Mouse (Mus musculus) MEL (cell line): Measurements from ENCODE around the gene Gm20671. TPM values are rescaled to one million over a fixed set of nuclear protein-coding genes. Genes with fewer than 3 reads are reported as not detected.

Experiments
- DNase-seq: peaks from one replicate; pipeline ENCODE4 v3.0.0; 2011; ENCODE audit warnings: low read depth, low spot score
- H3K27ac ChIP-seq: 2 replicates; pipeline ENCODE4 v1.5.1; 2012; ENCODE audit warnings: low read depth, mild to moderate bottlenecking, control low read depth, low read length, moderate library complexity; ENCODE audit not compliant: control insufficient read depth
- H3K27me3 ChIP-seq, 2 experiments: fragments of 150-350 bp in 1 of 2; sonication (generic) in 1 of 2; 2 replicates each; pipeline ENCODE4 v1.6.1; 2012; ENCODE audit warnings: low read length in 2 of 2, mild to moderate bottlenecking in 2 of 2, improper control_type of control experiment in 1 of 2, moderate library complexity in 1 of 2; ENCODE audit not compliant: insufficient read depth in 2 of 2, control insufficient read depth in 1 of 2
- H3K36me3 ChIP-seq, 2 experiments: 2 replicates each; pipeline ENCODE4 v1.6.1; 2012 to 2014; ENCODE audit warnings: low read length in 2 of 2, improper control_type of control experiment in 1 of 2, inconsistent platforms in 1 of 2, mild to moderate bottlenecking in 1 of 2; ENCODE audit not compliant: insufficient read depth in 2 of 2, control insufficient read depth in 1 of 2
- H3K4me1 ChIP-seq, 2 experiments: fragments of 150-350 bp in 1 of 2; sonication (generic) in 1 of 2; 2 replicates each; pipeline ENCODE4 v1.6.1; 2012; ENCODE audit warnings: low read length in 2 of 2, improper control_type of control experiment in 1 of 2, mild to moderate bottlenecking in 1 of 2; ENCODE audit not compliant: insufficient read depth in 2 of 2, control insufficient read depth in 1 of 2
- H3K4me3 ChIP-seq, 2 experiments: fragments of 150-350 bp in 1 of 2; sonication (generic) in 1 of 2; 2 replicates each; pipeline ENCODE4 v1.5.1; 2012; ENCODE audit warnings: low read depth in 2 of 2, low read length in 2 of 2, mild to moderate bottlenecking in 2 of 2, moderate library complexity in 2 of 2, control low read depth in 1 of 2, improper control_type of control experiment in 1 of 2; ENCODE audit not compliant: control insufficient read depth in 1 of 2, insufficient read depth in 1 of 2
- H3K79me2 ChIP-seq: 2 replicates; pipeline ENCODE4 v1.6.1; 2012; ENCODE audit warnings: mild to moderate bottlenecking, low read length, moderate library complexity; ENCODE audit not compliant: control insufficient read depth, poor library complexity, insufficient read depth
- H3K9ac ChIP-seq: 2 replicates; pipeline ENCODE4 v1.6.1; 2012; ENCODE audit warnings: low read depth, mild to moderate bottlenecking, control low read depth, low read length, moderate library complexity; ENCODE audit not compliant: control insufficient read depth, poor library complexity, severe bottlenecking
- H3K9me3 ChIP-seq: fragments of 150-350 bp; sonication (generic); replicated peaks from 2 replicates; pipeline ENCODE4 v1.6.1; 2012; ENCODE audit warnings: mild to moderate bottlenecking, low read length, improper control_type of control experiment, moderate library complexity; ENCODE audit not compliant: insufficient read depth
- BHLHE40 ChIP-seq: IDR thresholded peaks from 2 replicates; pipeline ENCODE4 v1.6.1; 2012; ENCODE audit warnings: low read depth, mild to moderate bottlenecking, inconsistent platforms, low read length, improper control_type of control experiment, borderline replicate concordance
- CTCF ChIP-seq, 3 experiments: IDR thresholded peaks in 2 of 3; conservative IDR thresholded peaks in 1 of 3; 2 replicates each; pipeline ENCODE4 v1.5.1; 2011 to 2012; ENCODE audit warnings: low read length in 3 of 3, low read depth in 2 of 3, mild to moderate bottlenecking in 2 of 3, improper control_type of control experiment in 1 of 3, inconsistent platforms in 1 of 3, mixed read lengths in 1 of 3, moderate library complexity in 1 of 3; ENCODE audit not compliant: control insufficient read depth in 1 of 3, insufficient read depth in 1 of 3, poor library complexity in 1 of 3, severe bottlenecking in 1 of 3
- ELF1 ChIP-seq: IDR thresholded peaks from 2 replicates; pipeline ENCODE4 v1.6.1; 2014; ENCODE audit warnings: low read depth, mild to moderate bottlenecking, inconsistent platforms, low read length, improper control_type of control experiment, moderate library complexity
- GABPA ChIP-seq: IDR thresholded peaks from 2 replicates; pipeline ENCODE4 v1.6.1; 2012; ENCODE audit warnings: low read depth, mild to moderate bottlenecking, inconsistent platforms, low read length, improper control_type of control experiment, moderate library complexity
- GATA1 ChIP-seq: IDR thresholded peaks from 2 replicates; pipeline ENCODE4 v1.6.1; 2011; ENCODE audit warnings: low read depth, low read length, improper control_type of control experiment
- HCFC1 ChIP-seq: IDR thresholded peaks from 2 replicates; pipeline ENCODE4 v1.6.1; 2012; ENCODE audit warnings: low read depth, mild to moderate bottlenecking, inconsistent platforms, low read length, improper control_type of control experiment, moderate library complexity
- KAT2A ChIP-seq: conservative IDR thresholded peaks from 2 replicates; pipeline ENCODE4 v1.6.1; 2012; ENCODE audit warnings: low read depth, low read length, improper control_type of control experiment, inconsistent platforms
- MAZ ChIP-seq: IDR thresholded peaks from 2 replicates; pipeline ENCODE4 v1.6.1; 2012; ENCODE audit warnings: low read depth, mild to moderate bottlenecking, inconsistent platforms, low read length, improper control_type of control experiment
- MEF2A ChIP-seq: IDR thresholded peaks from 2 replicates; pipeline ENCODE4 v1.6.1; 2014; ENCODE audit warnings: low read depth, mild to moderate bottlenecking, inconsistent platforms, low read length, improper control_type of control experiment; ENCODE audit not compliant: poor library complexity, insufficient replicate concordance, severe bottlenecking; ENCODE audit errors: extremely low read depth
- MXI1 ChIP-seq: IDR thresholded peaks from 2 replicates; pipeline ENCODE4 v1.6.1; 2011; ENCODE audit warnings: mild to moderate bottlenecking, low read depth, low read length, improper control_type of control experiment
- MYB ChIP-seq: IDR thresholded peaks from 2 replicates; pipeline ENCODE4 v1.6.1; 2011; ENCODE audit warnings: mild to moderate bottlenecking, low read depth, low read length, improper control_type of control experiment
- MYC ChIP-seq: IDR thresholded peaks from 2 replicates; pipeline ENCODE4 v1.6.1; 2011; ENCODE audit warnings: low read depth, mild to moderate bottlenecking, low read length, improper control_type of control experiment, moderate library complexity
- NELFE ChIP-seq: IDR thresholded peaks from 2 replicates; pipeline ENCODE4 v1.6.1; 2011; ENCODE audit warnings: low read depth, low read length, improper control_type of control experiment
- NRF1 ChIP-seq: IDR thresholded peaks from 2 replicates; pipeline ENCODE4 v1.6.1; 2014; ENCODE audit warnings: low read depth, mild to moderate bottlenecking, inconsistent platforms, low read length, improper control_type of control experiment, moderate library complexity; ENCODE audit not compliant: poor library complexity, insufficient read depth, severe bottlenecking
- POLR2A ChIP-seq, 2 experiments: IDR thresholded peaks; 2 replicates each; pipeline ENCODE4 v1.6.1; 2011 to 2012; ENCODE audit warnings: low read length in 2 of 2, mild to moderate bottlenecking in 2 of 2, control low read depth in 1 of 2, improper control_type of control experiment in 1 of 2, low read depth in 1 of 2, moderate library complexity in 1 of 2; ENCODE audit not compliant: control insufficient read depth in 1 of 2, insufficient read depth in 1 of 2, poor library complexity in 1 of 2
- POLR2AphosphoS5 ChIP-seq: IDR thresholded peaks from 2 replicates; pipeline ENCODE4 v1.6.1; 2012; ENCODE audit warnings: low read depth, borderline replicate concordance, mild to moderate bottlenecking, inconsistent platforms, low read length, moderate library complexity, mixed read lengths
- SIN3A ChIP-seq: IDR thresholded peaks from 2 replicates; pipeline ENCODE4 v1.6.1; 2012; ENCODE audit warnings: low read length, improper control_type of control experiment, inconsistent platforms
- SMC3 ChIP-seq: IDR thresholded peaks from 2 replicates; pipeline ENCODE4 v1.6.1; 2011; ENCODE audit warnings: low read depth, low read length, improper control_type of control experiment
- TAL1 ChIP-seq: IDR thresholded peaks from 2 replicates; pipeline ENCODE4 v1.6.1; 2012; ENCODE audit warnings: mild to moderate bottlenecking, inconsistent platforms, low read length, moderate library complexity, mixed read lengths
- TCF12 ChIP-seq: IDR thresholded peaks from 2 replicates; pipeline ENCODE4 v1.6.1; 2014; ENCODE audit warnings: low read depth, mild to moderate bottlenecking, inconsistent platforms, low read length, improper control_type of control experiment, moderate library complexity
- ZC3H11A ChIP-seq: IDR thresholded peaks from 2 replicates; pipeline ENCODE4 v1.6.1; 2012; ENCODE audit warnings: low read depth, mild to moderate bottlenecking, inconsistent platforms, low read length, improper control_type of control experiment
- ZNF384 ChIP-seq: IDR thresholded peaks from 2 replicates; pipeline ENCODE4 v1.6.1; 2012; ENCODE audit warnings: low read depth, mild to moderate bottlenecking, inconsistent platforms, low read length, improper control_type of control experiment
- polyA plus RNA-seq, 2 experiments: library from polyadenylated mRNA; stranded (reverse) in 1 of 2; unstranded in 1 of 2; fragments of >175 nt in 1 of 2; fragments of >200 nt in 1 of 2; gene quantifications; 2 replicates each; pipeline versions ENCODE4 v1.2.1 to v1.2.4; 2012; ENCODE audit warnings: low replicate concordance in 2 of 2, low read depth in 1 of 2; ENCODE audit not compliant: insufficient read length in 2 of 2, insufficient read depth in 1 of 2, missing spikeins in 1 of 2
- total RNA-seq: library from RNA; depleted of rRNA; stranded (reverse); fragments of 300-350 nt; gene quantifications from 2 replicates; pipeline ENCODE4 v1.2.3, GENCODE M21; 2012

Gm20671 gene
- total and polyA plus RNA-seq, 3 experiments, result 7.3 TPM; not detected in 2

- TF ChIP-seq GATA1 (0 out of 2 replicates have a peak, but pooled peaks have one; percentile 22), MYC (no peak), KAT2A (no peak), SIN3A (no peak), NRF1 (no peak), ELF1 (0 out of 2 replicates have a peak, but pooled peaks have one; percentile 41), GABPA (no peak), MEF2A (no peak), CTCF (IDR thresholded peaks at IDR 0.05 in 2 of 3, conservative IDR thresholded peaks at IDR 0.05 in 1 of 3; ENCODE audit: control insufficient read depth in 1 of 3, insufficient read depth in 1 of 3, low read depth in 2 of 3, low read length in 3 of 3, poor library complexity in 1 of 3, severe bottlenecking in 1 of 3) (no peak), TCF12 (no peak), ZNF384 (peak; percentile 83), TAL1 (no peak)
- TF ChIP-seq, all 39 proteins: peak for 5
Observed at GRCm38 (mm10) chr5:32759662-32760061, 67.2 kb downstream of the Gm20671 start (continued).

DNA sequence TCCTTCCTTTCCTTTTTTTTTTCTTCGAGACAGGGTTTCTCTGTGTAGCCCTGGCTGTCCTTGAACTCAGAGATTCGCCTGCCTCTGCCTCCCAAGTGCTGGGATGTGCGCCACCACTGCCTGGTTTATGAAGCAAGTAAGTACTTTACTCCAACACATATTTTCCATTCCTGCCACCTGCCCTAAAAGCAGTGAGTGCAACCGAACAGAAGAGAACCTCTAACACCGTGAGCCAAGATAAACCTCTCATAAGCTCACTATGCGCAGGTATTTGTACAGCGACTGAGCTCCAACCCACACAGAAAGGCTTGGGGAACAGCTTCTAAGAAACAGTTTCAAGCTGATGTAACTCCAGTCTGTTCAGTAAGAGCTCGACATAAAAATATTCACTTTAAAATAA lies 70.8 kb downstream of the Gm20671 start:
- H3K4me3 ChIP-seq, result no peak overlapping the region
- no peaks in the 10 kb centered on the region for H3K27me3 ChIP-seq
- no peak overlapping the region for H3K27ac ChIP-seq
- H3K9me3 ChIP-seq, result no peaks in the 10 kb centered on the region
- no peak for DNase-seq
- peaks cover under 1 to 4% of the 10 kb centered on the region in 2 experiments; a peak in 2 of 4 replicates for H3K4me1 ChIP-seq
- H3K36me3 ChIP-seq, result peaks cover 0 to 9% of the 10 kb centered on the region in 2 experiments; a peak in 3 of 4 replicates
- H3K9ac ChIP-seq, result no peak overlapping the region
- no peaks in the 10 kb centered on the region for H3K79me2 ChIP-seq
- TF ChIP-seq CTCF (IDR thresholded peaks at IDR 0.05 in 2 of 3, conservative IDR thresholded peaks at IDR 0.05 in 1 of 3; ENCODE audit: control insufficient read depth in 1 of 3, insufficient read depth in 1 of 3, low read depth in 2 of 3, low read length in 3 of 3, poor library complexity in 1 of 3, severe bottlenecking in 1 of 3), result no peak
- TF ChIP-seq MYC, result no peak
- no peak for TF ChIP-seq NRF1
- TF ChIP-seq ZC3H11A, result no peak

DNA sequence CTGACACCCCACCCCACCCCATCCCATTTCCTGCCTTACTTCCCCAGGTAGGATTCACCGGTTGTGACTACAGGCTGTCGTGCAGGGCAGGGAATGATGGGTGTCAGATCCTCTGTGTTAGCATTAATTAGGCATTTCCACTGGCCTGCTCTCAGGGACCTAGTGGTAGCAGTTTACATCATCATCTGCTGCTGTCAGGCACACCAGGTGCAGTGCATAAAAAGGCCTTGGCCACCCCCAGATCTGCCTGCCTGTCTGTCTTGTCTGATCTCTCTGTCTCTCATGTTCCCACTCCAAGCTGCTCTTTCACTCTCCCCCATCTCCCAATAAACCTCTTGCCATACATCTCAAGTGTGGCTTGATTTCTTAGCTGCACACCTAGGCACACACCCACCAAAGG lies 75.2 kb downstream of the Gm20671 start:
- Histone ChIP-seq H3K36me3 (peaks cover 0 to 2% of the 10 kb centered on the region in 2 experiments; a peak in 1 of 4 replicates), H3K9me3 (no peaks in the 10 kb centered on the region), H3K9ac (no peak overlapping the region), H3K79me2 (no peaks in the 10 kb centered on the region), H3K27ac (no peak overlapping the region), H3K4me3 (no peak overlapping the region), H3K27me3 (no peaks in the 10 kb centered on the region), H3K4me1 (peaks cover 0 to 3% of the 10 kb centered on the region in 2 experiments; a peak in 1 of 4 replicates)
- no peak for DNase-seq
- TF ChIP-seq MAZ (no peak), POLR2A (IDR thresholded peaks at IDR 0.05; ENCODE audit: control insufficient read depth in 1 of 2, insufficient read depth in 1 of 2, low read depth in 1 of 2, low read length in 2 of 2, poor library complexity in 1 of 2) (no peak), BHLHE40 (no peak), SMC3 (no peak), HCFC1 (no peak), NELFE (no peak), MXI1 (no peak), TAL1 (no peak), MYB (no peak), POLR2AphosphoS5 (no peak), NRF1 (no peak)
